Mouse (Mus musculus): ENCODE measurements around the gene Tmcc2.
A peak's percentile ranks its signal among the peaks of the same experiment; 100 is the strongest.

Tmcc2 gene

GRCm38 (mm10) chr1:132390691-132391579, at the start of gene Tmcc2:
Gene Tmcc2 (minus strand): TSS chr1:132391281.
- DNase-seq (ENCODE audit: low read depth, low spot score): no peak

- DNase-seq (ENCODE audit: low read depth, low spot score): no peak
Measured at GRCm38 (mm10) chr1:132437389-132437788, 46.3 kb upstream of the Tmcc2 start.

- DNase-seq (ENCODE audit: low read depth, low spot score): no peak
Measured at GRCm38 (mm10) chr1:132436960-132437359, 45.9 kb upstream of the Tmcc2 start.

GRCm38 (mm10) chr1:132436320-132436958, 45.4 kb upstream of the Tmcc2 start:
- DNase-seq (ENCODE audit: low read depth, low spot score): no peak

- DNase-seq (ENCODE audit: low read depth, low spot score): no peak
Measured at GRCm38 (mm10) chr1:132434032-132434431, 43.0 kb upstream of the Tmcc2 start.

- no peak for DNase-seq (ENCODE audit: low read depth, low spot score)
Measured at GRCm38 (mm10) chr1:132433349-132433748, 42.3 kb upstream of the Tmcc2 start.

GRCm38 (mm10) chr1:132431716-132432115, 40.6 kb upstream of the Tmcc2 start:
- DNase-seq (ENCODE audit: low read depth, low spot score): no peak

GRCm38 (mm10) chr1:132430818-132431217, 39.7 kb upstream of the Tmcc2 start:
- DNase-seq (ENCODE audit: low read depth, low spot score): no peak

GRCm38 (mm10) chr1:132425600-132425999, 34.5 kb upstream of the Tmcc2 start:
- no peak for DNase-seq (ENCODE audit: low read depth, low spot score)

GRCm38 (mm10) chr1:132422912-132423696, 32.0 kb upstream of the Tmcc2 start:
- no peak for DNase-seq (ENCODE audit: low read depth, low spot score)

GRCm38 (mm10) chr1:132420662-132421061, 29.6 kb upstream of the Tmcc2 start:
- no peak for DNase-seq (ENCODE audit: low read depth, low spot score)

GRCm38 (mm10) chr1:132420206-132420605, 29.1 kb upstream of the Tmcc2 start:
- DNase-seq (ENCODE audit: low read depth, low spot score): no peak

GRCm38 (mm10) chr1:132417319-132418251, 26.5 kb upstream of the Tmcc2 start, which contains the start of gene Dstyk:
Gene Dstyk (plus strand): TSS chr1:132417555.
- peak; percentile 84 for DNase-seq (ENCODE audit: low read depth, low spot score)

GRCm38 (mm10) chr1:132416943-132417290, 25.8 kb upstream of the Tmcc2 start:
- DNase-seq (ENCODE audit: low read depth, low spot score): no peak

GRCm38 (mm10) chr1:132416244-132416942, 25.3 kb upstream of the Tmcc2 start:
- DNase-seq (ENCODE audit: low read depth, low spot score): no peak

- no peak for DNase-seq (ENCODE audit: low read depth, low spot score)
Measured at GRCm38 (mm10) chr1:132410657-132411056, 19.6 kb upstream of the Tmcc2 start.

- DNase-seq (ENCODE audit: low read depth, low spot score): no peak
Measured at GRCm38 (mm10) chr1:132401843-132402242, 10.8 kb upstream of the Tmcc2 start.

- DNase-seq (ENCODE audit: low read depth, low spot score): no peak
Measured at GRCm38 (mm10) chr1:132400538-132400937, 9.5 kb upstream of the Tmcc2 start.

GRCm38 (mm10) chr1:132396705-132397104, 5.6 kb upstream of the Tmcc2 start:
- DNase-seq (ENCODE audit: low read depth, low spot score): no peak

GRCm38 (mm10) chr1:132392872-132393271, 1.8 kb upstream of the Tmcc2 start:
- DNase-seq (ENCODE audit: low read depth, low spot score): no peak
